Mouse (Mus musculus): ENCODE measurements at regions not wholly inside any gene's neighbourhood (a gene's known extent, or its start where the extent isn't known, plus 50 kb on each side); places are given as distances from the start of the nearest gene placed in this dataset.

- in situ Hi-C loops (cut with MboI, MseI) = loop anchor here in 1 of 2 experiments (10.0 kb wide), 1 partner anchor 1217 kb away; no protein-coding TSS in a partner anchor
Observed at GRCm38 (mm10) chr19:28111263-28112180, 100.6 kb upstream of the Rfx3 start.

- in situ Hi-C loops (cut with MboI, MseI) = no loop called here
Observed at GRCm38 (mm10) chr19:28095620-28096019, 84.7 kb upstream of the Rfx3 start.

- in situ Hi-C loops (cut with MboI, MseI) = no loop called here
Observed at GRCm38 (mm10) chr19:28092252-28092651, 81.3 kb upstream of the Rfx3 start.

- in situ Hi-C loops (cut with MboI, MseI) = no loop called here
Observed at GRCm38 (mm10) chr19:28087607-28088546, 76.9 kb upstream of the Rfx3 start.

- in situ Hi-C loops (cut with MboI, MseI) = no loop called here
Observed at GRCm38 (mm10) chr19:28070386-28070785, 59.4 kb upstream of the Rfx3 start.
